Mouse (Mus musculus): ENCODE data around the gene Tenm3.

- TF ChIP-seq POLR2A (IDR thresholded peaks at IDR 0.05; ENCODE audit: insufficient read length, low read depth) (no peak), MYOD1 (IDR thresholded peaks at IDR 0.05; ENCODE audit: control insufficient read depth in 1 of 3, insufficient read length in 2 of 3, low read depth in 2 of 3) (no peak), E2F4 (IDR thresholded peaks at IDR 0.05; ENCODE audit: insufficient read depth) (no peak), POLR2AphosphoS2 (IDR thresholded peaks at IDR 0.05; ENCODE audit: insufficient read length, low read depth) (no peak), TCF12 (IDR thresholded peaks at IDR 0.05; ENCODE audit: insufficient read depth, poor library complexity, severe bottlenecking) (no peak)
Measured at GRCm38 (mm10) chr8:48633426-48633825, 210.3 kb downstream of the Tenm3 start.
